Mouse (Mus musculus): Measurements from ENCODE around the gene Rnf40. TPM values are rescaled to one million over a fixed set of nuclear protein-coding genes. Genes with fewer than 3 reads are reported as not detected.
A peak's percentile ranks its signal among the peaks of the same experiment; 100 is the strongest.

The Rnf40 gene
- polyA plus RNA-seq, 1 experiment: 53.7 TPM

DNA sequence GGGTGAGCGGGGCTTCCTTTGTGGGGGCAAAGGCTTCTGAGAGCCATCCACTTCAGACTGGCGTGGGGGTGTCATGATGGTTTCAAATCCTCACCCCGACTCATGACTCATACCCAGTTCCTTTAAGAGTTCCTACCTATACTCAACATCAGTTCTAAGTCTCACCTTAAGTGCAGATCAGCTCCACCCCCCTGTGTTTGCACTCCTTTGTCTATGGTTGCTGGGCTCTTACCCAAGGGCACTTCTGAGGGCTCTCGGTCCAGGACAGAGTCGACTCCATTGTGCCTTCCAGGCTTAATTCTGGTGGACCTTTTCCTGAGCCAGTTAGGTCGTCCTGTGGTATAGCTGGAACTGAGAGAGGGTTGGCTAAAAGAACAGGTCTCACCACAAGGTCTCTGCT lies 18.6 kb downstream of the Rnf40 start:
- no peaks in the 10 kb centered on the region for H3K27me3 ChIP-seq (ENCODE audit: control insufficient read depth, insufficient read depth, low read length)
- H3K4me1 ChIP-seq (ENCODE audit: control insufficient read depth, insufficient read depth, low read length): no peaks in the 10 kb centered on the region
- TF ChIP-seq CTCF (IDR thresholded peaks at IDR 0.05; ENCODE audit: borderline replicate concordance, insufficient read depth, low read depth, low read length) (no peak), POLR2A (IDR thresholded peaks at IDR 0.05; ENCODE audit: borderline replicate concordance, insufficient read depth, low read length) (no peak)
- H3K27ac ChIP-seq (ENCODE audit: insufficient read depth, low read length): no peak overlapping the region
- WGBS: 84% methylated on average over 6 of the region's 6 CpGs
- no peak for DNase-seq
- H3K4me3 ChIP-seq (replicated peaks; ENCODE audit: insufficient read depth, low read depth, low read length): no peak overlapping the region

GRCm38 (mm10) chr7:127611011-127611410 lies 22.4 kb downstream of the Rnf40 start:
- no peak for TF ChIP-seq CTCF (IDR thresholded peaks at IDR 0.05; ENCODE audit: borderline replicate concordance, insufficient read depth, low read depth, low read length)
- TF ChIP-seq POLR2A (IDR thresholded peaks at IDR 0.05; ENCODE audit: borderline replicate concordance, insufficient read depth, low read length): no peak
- no peaks in the 10 kb centered on the region for H3K27me3 ChIP-seq (ENCODE audit: control insufficient read depth, insufficient read depth, low read length)
- no peak for DNase-seq
- 95% methylated on average over 29 of the region's 29 CpGs for WGBS
- H3K27ac ChIP-seq (ENCODE audit: insufficient read depth, low read length): no peak overlapping the region
- no peaks in the 10 kb centered on the region; the same call in none of the 2 replicates for H3K4me1 ChIP-seq (ENCODE audit: control insufficient read depth, insufficient read depth, low read length)
- no peak overlapping the region for H3K4me3 ChIP-seq (replicated peaks; ENCODE audit: insufficient read depth, low read depth, low read length)

- TF ChIP-seq CTCF (IDR thresholded peaks at IDR 0.05; ENCODE audit: borderline replicate concordance, insufficient read depth, low read depth, low read length) (no peak), POLR2A (IDR thresholded peaks at IDR 0.05; ENCODE audit: borderline replicate concordance, insufficient read depth, low read length) (no peak)
- Histone ChIP-seq H3K27me3 (ENCODE audit: control insufficient read depth, insufficient read depth, low read length) (no peaks in the 10 kb centered on the region), H3K4me1 (ENCODE audit: control insufficient read depth, insufficient read depth, low read length) (peaks cover 2% of the 10 kb centered on the region), H3K4me3 (replicated peaks; ENCODE audit: insufficient read depth, low read depth, low read length) (no peak overlapping the region), H3K27ac (ENCODE audit: insufficient read depth, low read length) (no peak overlapping the region)
- 95% methylated on average over 26 of the region's 26 CpGs for whole genome bisulfite sequencing
- peak in 1 of 2 experiments; percentile 9 for DNase-seq
These were observed 23.0 kb downstream of the Rnf40 start for GRCm38 (mm10) chr7:127611561-127611960.

GRCm38 (mm10) chr7:127613501-127613900 lies 24.9 kb downstream of the Rnf40 start:
- DNase-seq: no peak
- Histone ChIP-seq H3K4me1 (ENCODE audit: control insufficient read depth, insufficient read depth, low read length) (peaks cover 2% of the 10 kb centered on the region), H3K27ac (ENCODE audit: insufficient read depth, low read length) (no peak overlapping the region), H3K27me3 (ENCODE audit: control insufficient read depth, insufficient read depth, low read length) (no peaks in the 10 kb centered on the region), H3K4me3 (replicated peaks; ENCODE audit: insufficient read depth, low read depth, low read length) (no peak overlapping the region)
- 64% methylated on average over 8 of the region's 8 CpGs for WGBS
- TF ChIP-seq CTCF (IDR thresholded peaks at IDR 0.05; ENCODE audit: borderline replicate concordance, insufficient read depth, low read depth, low read length) (no peak), POLR2A (IDR thresholded peaks at IDR 0.05; ENCODE audit: borderline replicate concordance, insufficient read depth, low read length) (no peak)

DNA sequence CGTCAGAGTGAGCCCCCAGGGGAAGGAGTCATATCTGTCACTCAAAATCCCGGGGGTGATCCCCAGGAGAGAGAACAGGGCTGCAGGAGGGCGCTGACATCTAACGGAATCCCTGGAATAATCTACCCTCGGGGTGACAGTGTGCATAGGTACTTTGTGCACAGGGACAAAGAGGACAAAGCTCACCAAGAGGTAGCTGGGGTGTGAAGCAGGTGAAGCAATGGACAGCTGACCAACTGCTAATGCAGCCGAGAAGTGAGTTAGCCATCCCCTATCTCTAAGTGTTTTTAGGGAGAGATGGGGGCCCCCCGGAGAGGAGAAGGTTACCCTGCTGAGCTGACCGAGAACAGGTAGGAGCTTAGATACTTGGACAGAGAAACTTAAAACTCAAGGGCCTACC lies 25.5 kb downstream of the Rnf40 start:
- TF ChIP-seq POLR2A (IDR thresholded peaks at IDR 0.05; ENCODE audit: borderline replicate concordance, insufficient read depth, low read length) (no peak), CTCF (IDR thresholded peaks at IDR 0.05; ENCODE audit: borderline replicate concordance, insufficient read depth, low read depth, low read length) (no peak)
- no peak overlapping the region for H3K27ac ChIP-seq (ENCODE audit: insufficient read depth, low read length)
- H3K4me3 ChIP-seq (replicated peaks; ENCODE audit: insufficient read depth, low read depth, low read length): peak overlapping the region; percentile 98
- 10% methylated on average over 8 of the region's 8 CpGs for WGBS
- no peaks in the 10 kb centered on the region for H3K27me3 ChIP-seq (ENCODE audit: control insufficient read depth, insufficient read depth, low read length)
- no peak for DNase-seq
- peaks cover 2% of the 10 kb centered on the region for H3K4me1 ChIP-seq (ENCODE audit: control insufficient read depth, insufficient read depth, low read length)

- no peak for TF ChIP-seq POLR2A (IDR thresholded peaks at IDR 0.05; ENCODE audit: borderline replicate concordance, insufficient read depth, low read length)
- no peak for TF ChIP-seq CTCF (IDR thresholded peaks at IDR 0.05; ENCODE audit: borderline replicate concordance, insufficient read depth, low read depth, low read length)
- Histone ChIP-seq H3K27me3 (ENCODE audit: control insufficient read depth, insufficient read depth, low read length) (no peaks in the 10 kb centered on the region), H3K4me1 (ENCODE audit: control insufficient read depth, insufficient read depth, low read length) (peaks cover 2% of the 10 kb centered on the region), H3K27ac (ENCODE audit: insufficient read depth, low read length) (no peak overlapping the region), H3K4me3 (replicated peaks; ENCODE audit: insufficient read depth, low read depth, low read length) (peak overlapping the region; percentile 98)
- DNase-seq: peak in 1 of 2 experiments; percentile 51
- WGBS: under 1% methylated on average over 43 of the region's 44 CpGs
These were observed 25.9 kb downstream of the Rnf40 start for GRCm38 (mm10) chr7:127614511-127614890.

DNA sequence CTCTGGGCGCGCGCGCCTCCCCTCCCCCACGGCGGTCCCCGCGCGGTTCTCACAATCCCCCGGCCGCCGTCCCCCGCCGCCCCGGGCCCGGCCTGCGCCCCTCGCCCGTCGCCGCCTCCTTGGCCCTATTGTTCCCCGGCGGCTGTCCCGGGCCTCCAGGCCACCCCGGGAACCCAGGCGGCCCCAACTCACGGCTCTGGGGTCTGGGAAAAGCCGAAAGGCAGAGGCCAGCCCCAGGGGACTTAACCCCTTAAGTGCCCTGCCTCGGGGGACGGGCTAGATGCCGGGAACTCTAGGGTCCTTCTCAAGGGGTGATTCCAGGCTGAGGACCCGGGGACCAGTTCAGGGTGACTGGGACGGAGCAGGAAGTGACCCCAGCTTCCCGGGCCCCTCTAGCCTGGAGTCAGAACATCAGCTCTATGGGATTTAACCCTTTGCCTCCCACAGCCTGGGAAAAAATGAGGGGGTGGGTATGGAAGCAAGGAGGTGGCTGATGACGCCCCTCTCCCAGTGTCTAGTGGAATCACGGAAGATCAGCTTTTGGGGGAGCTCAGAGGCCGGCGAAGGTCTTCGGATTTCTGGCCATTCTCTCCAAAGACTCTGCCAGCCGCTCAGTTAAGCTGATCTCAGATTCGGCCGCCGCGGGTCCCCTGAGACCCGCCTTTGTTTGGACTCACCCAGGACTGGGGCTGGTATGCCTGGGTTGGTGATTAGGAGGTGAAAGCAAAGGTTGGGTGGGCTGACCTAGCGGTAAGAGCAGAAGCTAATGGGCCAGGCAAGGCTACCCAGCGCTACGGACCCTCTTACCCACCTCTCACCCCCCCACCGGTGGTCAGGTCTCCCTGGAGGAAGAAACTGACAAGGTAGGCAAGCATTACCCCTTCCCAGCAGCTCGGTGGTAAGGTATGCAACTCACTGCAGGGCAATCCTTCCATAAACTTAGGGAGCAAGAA lies 26.6 kb downstream of the Rnf40 start, which contains the start of gene Zfp629:
Gene Zfp629 (minus strand): TSS at position 907 of the 953 bp plus-strand sequence.
- Histone ChIP-seq H3K27ac (ENCODE audit: insufficient read depth, low read length) (peak within 1 kb of the TSS; percentile 83), H3K27me3 (ENCODE audit: control insufficient read depth, insufficient read depth, low read length) (no peaks in the 10 kb centered on the region), H3K4me1 (ENCODE audit: control insufficient read depth, insufficient read depth, low read length) (peaks cover 2% of the 10 kb centered on the region), H3K4me3 (replicated peaks; ENCODE audit: insufficient read depth, low read depth, low read length) (peak within 1 kb of the TSS; percentile 98)
- peak; percentile 80 for DNase-seq
- TF ChIP-seq CTCF (IDR thresholded peaks at IDR 0.05; ENCODE audit: borderline replicate concordance, insufficient read depth, low read depth, low read length) (no peak), POLR2A (IDR thresholded peaks at IDR 0.05; ENCODE audit: borderline replicate concordance, insufficient read depth, low read length) (peak; percentile 27; the same call in 1 of the 2 replicates)
- WGBS: under 1% methylated on average over 48 of the region's 50 CpGs

GRCm38 (mm10) chr7:127616336-127616735 lies 27.8 kb downstream of the Rnf40 start:
- 29% methylated on average over 1 of the region's 1 CpGs for WGBS
- no peak overlapping the region for H3K27ac ChIP-seq (ENCODE audit: insufficient read depth, low read length)
- no peaks in the 10 kb centered on the region for H3K27me3 ChIP-seq (ENCODE audit: control insufficient read depth, insufficient read depth, low read length)
- no peak overlapping the region for H3K4me3 ChIP-seq (replicated peaks; ENCODE audit: insufficient read depth, low read depth, low read length)
- no peak for DNase-seq
- H3K4me1 ChIP-seq (ENCODE audit: control insufficient read depth, insufficient read depth, low read length): peaks cover 2% of the 10 kb centered on the region
- TF ChIP-seq CTCF (IDR thresholded peaks at IDR 0.05; ENCODE audit: borderline replicate concordance, insufficient read depth, low read depth, low read length): no peak
- TF ChIP-seq POLR2A (IDR thresholded peaks at IDR 0.05; ENCODE audit: borderline replicate concordance, insufficient read depth, low read length): no peak
